Mouse (Mus musculus): ENCODE measurements around the gene Gm21887.
"Not testable (repeated sequence)": the region's sequence is repeated elsewhere in the genome, so short reads cannot be mapped to it uniquely, and the experiment has no call there.

Gene Gm21887

DNA sequence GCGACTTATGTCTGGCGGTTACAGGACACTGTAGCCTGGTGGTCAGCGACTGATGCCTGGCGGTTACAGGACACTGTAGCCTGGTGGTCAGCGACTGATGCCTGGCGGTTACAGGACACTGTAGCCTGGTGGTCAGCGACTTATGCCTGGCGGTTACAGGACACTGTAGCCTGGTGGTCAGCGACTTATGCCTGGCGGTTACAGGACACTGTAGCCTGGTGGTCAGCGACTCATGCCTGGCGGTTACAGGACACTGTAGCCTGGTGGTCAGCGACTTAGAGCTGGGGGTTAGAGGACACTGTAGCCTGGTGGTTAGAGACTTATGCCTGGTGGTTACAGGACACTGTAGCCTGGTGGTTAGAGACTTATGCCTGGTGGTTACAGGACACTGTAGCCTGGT, 4.0 kb downstream of the Gm21887 start:
- not testable (repeated sequence) for DNase-seq (ENCODE audit: low read depth)

DNA sequence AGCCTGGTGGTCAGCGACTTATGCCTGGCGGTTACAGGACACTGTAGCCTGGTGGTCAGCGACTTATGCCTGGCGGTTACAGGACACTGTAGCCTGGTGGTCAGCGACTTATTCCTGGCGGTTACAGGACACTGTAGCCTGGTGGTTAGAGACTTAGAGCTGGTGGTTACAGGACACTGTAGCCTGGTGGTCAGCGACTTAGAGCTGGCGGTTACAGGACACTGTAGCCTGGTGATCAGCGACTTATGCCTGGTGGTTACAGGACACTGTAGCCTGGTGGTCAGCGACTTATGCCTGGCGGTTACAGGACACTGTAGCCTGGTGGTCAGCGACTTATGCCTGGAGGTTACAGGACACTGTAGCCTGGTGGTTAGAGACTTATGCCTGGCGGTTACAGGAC, 4.6 kb downstream of the Gm21887 start:
- not testable (repeated sequence) for DNase-seq (ENCODE audit: low read depth)

- DNase-seq (ENCODE audit: low read depth), result not testable (repeated sequence)
Observed at GRCm38 (mm10) chrX:170015883-170016282, 6.4 kb downstream of the Gm21887 start.

DNA sequence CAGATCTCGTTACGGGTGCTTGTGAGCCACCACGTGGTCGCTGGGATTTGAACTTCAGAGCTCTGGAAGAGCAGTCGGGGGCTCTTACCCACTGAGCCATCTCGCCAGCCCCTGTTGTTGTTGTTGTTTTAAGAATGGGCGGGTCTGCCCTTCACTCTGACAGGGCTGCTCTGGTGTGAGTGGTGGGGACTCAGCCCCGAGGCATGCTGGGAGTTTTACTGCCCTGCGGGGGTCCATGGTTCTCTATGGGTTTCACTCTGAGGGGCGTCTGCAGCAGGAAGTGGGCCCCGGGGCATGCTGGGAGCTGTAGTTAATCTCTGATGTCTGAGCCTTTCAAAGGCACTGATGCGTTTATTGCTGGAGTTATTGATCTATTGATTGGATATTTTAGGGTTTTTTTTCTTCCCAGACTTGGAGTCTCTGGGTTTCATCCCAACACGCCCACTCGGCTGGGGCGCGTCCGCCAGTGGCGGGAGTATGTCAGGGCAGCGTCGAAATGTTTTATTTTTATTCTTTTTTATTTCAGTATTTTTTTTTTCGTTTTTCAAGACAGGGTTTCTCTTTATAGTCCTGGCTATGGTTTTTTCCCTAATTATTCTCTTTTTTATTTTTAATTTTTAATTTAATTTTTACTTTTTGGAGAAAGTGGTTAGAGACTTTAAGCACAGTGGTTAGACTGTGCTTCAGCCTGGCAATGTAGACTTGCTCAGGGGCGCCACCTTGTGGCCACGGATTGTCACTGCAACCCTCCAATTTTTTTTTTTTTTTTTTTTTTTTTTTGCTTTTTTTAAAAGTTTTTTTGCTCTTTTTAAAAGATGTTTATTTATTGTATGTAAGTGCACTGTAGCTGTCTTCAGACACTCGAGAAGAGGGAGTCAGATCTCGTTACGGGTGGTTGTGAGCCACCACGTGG, 8.1 kb downstream of the Gm21887 start:
- peak; percentile 95 for DNase-seq (ENCODE audit: low read depth)

DNA sequence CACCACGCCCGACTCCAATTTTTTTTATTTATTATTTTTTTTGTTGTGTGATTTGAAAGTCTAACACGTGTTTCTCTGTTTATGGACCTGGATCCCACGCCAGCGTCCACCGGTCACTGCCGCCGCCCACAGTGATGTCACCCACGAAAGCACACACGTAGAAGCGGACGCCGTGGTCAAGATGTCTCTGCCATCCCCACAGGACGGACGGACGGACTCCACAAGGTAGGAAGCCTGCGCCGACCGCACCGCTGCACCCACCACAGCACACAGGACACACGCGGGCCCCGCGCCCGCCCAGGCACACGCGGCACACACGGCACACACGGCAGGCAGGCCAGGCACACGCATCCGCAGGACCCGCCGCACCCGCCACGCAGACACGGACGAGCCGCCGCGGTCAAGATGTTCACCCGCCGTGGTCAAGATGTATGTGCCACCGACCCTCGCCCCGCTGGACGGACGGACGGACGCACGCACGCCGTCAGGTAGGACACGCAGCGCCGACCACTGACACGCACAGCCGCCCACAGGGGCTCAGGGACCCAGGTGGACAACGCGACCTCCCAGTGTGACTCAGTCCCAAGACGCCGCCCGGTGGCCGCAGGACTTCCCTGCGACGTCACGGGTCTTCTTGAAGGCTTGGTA, 9.2 kb downstream of the Gm21887 start:
- DNase-seq (ENCODE audit: low read depth), result peak; percentile 76

DNA sequence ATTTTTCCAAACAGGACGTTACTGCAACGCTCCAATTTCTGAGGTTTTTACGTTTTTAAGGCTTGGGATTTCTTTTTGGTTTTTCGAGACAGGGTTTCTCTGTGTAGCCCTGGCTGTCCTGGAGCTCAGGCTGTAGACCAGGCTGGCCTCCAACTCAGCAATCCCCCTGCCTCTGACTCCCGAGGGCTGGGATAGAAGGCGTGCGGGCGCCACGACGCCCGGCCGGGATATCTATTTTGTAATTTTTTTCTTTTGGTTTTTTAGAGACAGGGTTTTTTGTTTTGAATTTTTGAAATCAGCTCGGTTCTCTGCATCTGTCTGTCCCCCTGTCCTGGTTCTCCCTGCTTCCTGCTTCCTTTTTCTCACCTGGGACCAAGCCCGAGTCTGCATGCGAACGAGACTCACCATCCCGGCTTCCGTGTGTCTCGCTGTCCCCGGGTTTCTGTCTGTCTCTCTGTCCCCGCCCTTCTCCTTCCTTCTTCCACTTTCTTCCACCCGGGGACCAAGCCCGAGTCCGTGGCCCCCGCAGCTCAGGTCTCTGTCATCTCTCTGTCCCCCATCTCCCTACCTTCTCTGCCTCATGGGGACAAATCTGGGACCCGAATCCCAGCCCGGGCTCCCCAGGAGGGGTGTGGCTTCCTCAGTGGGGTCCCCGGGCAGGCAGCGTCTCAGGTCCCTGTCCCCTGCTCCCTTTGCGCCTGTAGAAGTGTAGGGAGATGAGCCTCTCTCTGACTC, 9.9 kb downstream of the Gm21887 start:
- not testable (repeated sequence) for DNase-seq (ENCODE audit: low read depth)

DNA sequence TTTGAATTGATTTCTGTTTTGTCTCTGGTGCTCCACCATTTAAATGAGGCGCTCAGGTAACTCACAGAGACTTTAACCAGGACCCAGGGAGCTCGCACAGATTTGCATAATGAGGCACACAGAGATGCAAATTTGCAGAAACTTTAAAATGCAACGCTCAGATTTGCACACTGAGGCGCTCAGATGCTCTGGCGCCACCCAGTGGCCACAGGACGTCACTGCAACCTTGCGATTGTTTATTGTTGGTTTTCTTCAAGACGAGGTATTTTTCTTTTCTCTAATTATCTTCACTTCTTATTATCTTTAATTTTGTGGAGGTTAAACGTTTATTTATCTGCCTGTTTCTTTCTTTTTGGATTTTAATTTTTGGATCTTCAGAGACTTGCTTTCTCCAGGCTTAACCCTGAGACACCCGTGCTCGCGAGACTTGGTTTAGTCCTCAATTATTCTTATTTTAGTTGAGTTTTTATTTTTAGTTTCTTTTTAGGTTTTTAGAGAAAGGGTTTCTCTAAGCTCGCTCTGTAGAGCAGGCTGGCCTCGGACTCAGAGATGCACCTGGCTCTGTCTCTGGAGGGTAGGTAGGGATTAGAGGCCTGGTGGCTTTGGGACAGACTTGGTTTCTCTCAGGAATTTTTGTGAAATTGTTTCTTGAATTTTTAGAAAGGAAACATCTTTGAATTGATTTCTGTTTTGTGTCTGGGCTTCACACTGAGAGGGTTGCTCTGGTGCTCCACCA, 10.7 kb downstream of the Gm21887 start:
- peak; percentile 98 for DNase-seq (ENCODE audit: low read depth)

DNA sequence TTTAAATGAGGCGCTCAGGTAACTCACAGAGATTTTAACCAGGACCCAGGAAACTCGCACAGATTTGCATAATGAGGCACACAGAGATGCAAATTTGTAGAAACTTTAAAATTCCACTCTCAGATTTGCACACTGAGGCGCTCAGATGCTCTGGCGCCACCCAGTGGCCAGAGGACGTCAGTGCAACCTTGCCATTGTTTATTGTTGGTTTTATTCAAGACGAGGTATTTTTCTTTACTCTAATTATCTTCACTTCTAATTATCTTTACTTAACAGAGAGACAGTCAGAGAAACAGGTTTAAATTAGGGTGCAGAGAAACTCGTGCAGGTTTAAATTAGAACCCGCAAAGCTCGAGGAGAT, 11.2 kb downstream of the Gm21887 start:
- DNase-seq (ENCODE audit: low read depth), result peak; percentile 100

DNA sequence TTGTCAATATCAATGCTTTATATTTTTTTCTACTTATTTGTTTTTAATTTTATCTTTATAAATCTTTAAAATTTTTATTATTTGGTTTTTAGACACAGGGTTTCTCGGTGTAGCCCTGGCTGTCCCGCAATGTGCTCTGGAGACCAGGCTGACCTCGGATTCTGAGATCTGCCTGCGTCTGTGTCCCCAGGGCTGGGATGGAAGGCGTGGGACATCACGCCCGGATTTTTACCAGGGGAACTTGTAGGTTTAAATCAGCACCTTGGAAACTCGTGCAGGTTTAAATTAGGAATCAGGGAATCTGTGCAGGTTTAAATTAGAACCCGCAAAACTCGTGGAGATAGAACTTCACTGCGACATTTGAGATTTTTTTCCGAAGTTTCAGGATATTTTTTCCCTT, 11.7 kb downstream of the Gm21887 start:
- not testable (repeated sequence) for DNase-seq (ENCODE audit: low read depth)

DNA sequence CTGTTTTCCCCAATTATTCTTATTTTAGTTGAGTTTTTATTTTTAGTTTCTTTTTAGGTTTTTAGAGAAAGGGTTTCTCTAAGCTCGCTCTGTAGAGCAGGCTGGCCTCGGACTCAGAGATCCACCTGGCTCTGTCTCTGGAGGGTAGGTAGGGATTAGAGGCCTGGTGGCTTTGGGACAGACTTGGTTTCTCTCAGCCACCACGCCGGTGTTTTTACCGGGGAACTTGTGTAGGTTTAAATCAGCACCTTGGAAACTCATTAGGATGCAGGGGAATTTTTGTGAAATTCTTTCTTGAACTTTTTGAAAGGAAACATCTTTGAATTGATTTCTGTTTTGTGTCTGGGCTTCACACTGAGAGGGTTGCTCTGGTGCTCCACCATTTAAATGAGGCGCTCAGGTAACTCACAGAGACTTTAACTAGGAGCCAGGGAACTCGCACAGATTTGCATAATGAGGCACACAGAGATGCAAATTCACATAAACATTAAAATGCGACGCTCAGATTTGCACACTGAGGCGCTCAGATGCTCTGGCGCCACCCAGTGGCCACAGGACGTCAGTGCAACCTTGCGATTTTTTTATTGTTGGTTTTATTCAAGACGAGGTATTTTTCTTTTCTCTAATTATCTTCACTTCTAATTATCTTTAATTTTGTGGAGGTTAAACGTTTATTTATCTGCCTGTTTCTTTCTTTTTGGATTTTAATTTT, 12.4 kb downstream of the Gm21887 start:
- peak; percentile 89 for DNase-seq (ENCODE audit: low read depth)

Measured in induced T-regulatory cell, adult 2 months (primary cell).